Mouse (Mus musculus) cerebellum, adult 2 months (tissue): ENCODE results near the gene Tmem87b. TPM values are rescaled to one million over a fixed set of nuclear protein-coding genes. Genes with fewer than 3 reads are reported as not detected.

ENCODE experiments used
- DNase-seq, 2 experiments: peaks; one replicate each; pipeline ENCODE4 v3.0.0; 2021
- H3K27ac ChIP-seq: fragments of 200-500 bp; 2 replicates; pipeline ENCODE4 v1.5.1; 2012; ENCODE audit warnings: low read length, control low read depth, inconsistent platforms; ENCODE audit not compliant: insufficient read depth
- H3K27me3 ChIP-seq: fragments of 200-500 bp; 2 replicates; pipeline ENCODE4 v1.6.1; 2012; ENCODE audit warnings: inconsistent platforms, mild to moderate bottlenecking, low read length, moderate library complexity; ENCODE audit not compliant: control insufficient read depth, insufficient read depth
- H3K4me1 ChIP-seq: fragments of 200-500 bp; 2 replicates; pipeline ENCODE4 v1.6.1; 2011; ENCODE audit warnings: low read length; ENCODE audit not compliant: control insufficient read depth, insufficient read depth
- H3K4me3 ChIP-seq: fragments of 200-500 bp; replicated peaks from 2 replicates; pipeline ENCODE3; 2011; ENCODE audit warnings: mild to moderate bottlenecking, low read depth, low read length, control low read depth; ENCODE audit not compliant: insufficient read depth
- CTCF ChIP-seq: fragments of 200-500 bp; IDR thresholded peaks from 2 replicates; pipeline ENCODE4 v1.5.1; 2011; ENCODE audit warnings: low read depth, mild to moderate bottlenecking, control low read depth, low read length, moderate library complexity, borderline replicate concordance; ENCODE audit not compliant: insufficient read depth
- POLR2A ChIP-seq: fragments of 200-500 bp; IDR thresholded peaks from 2 replicates; pipeline ENCODE4 v1.6.1; 2011; ENCODE audit warnings: low read length, control low read depth, borderline replicate concordance; ENCODE audit not compliant: insufficient read depth
- WGBS: fragments of 180-500 bp; shearing (Covaris S2); methylation state at CpG from one replicate; pipeline ENCODE4 v1.1.7; 2018; 5-methylcytosine and 5-hydroxymethylcytosine counted together
- polyA plus RNA-seq: library from polyadenylated mRNA; depleted of rRNA; stranded (reverse); fragments of >200 nt; gene quantifications from 2 replicates; pipeline ENCODE4 v1.2.3, GENCODE M21; 2012; rRNA removed

The Tmem87b gene
- polyA plus RNA-seq: 28.0 and 28.7 TPM in 2 replicates

DNA sequence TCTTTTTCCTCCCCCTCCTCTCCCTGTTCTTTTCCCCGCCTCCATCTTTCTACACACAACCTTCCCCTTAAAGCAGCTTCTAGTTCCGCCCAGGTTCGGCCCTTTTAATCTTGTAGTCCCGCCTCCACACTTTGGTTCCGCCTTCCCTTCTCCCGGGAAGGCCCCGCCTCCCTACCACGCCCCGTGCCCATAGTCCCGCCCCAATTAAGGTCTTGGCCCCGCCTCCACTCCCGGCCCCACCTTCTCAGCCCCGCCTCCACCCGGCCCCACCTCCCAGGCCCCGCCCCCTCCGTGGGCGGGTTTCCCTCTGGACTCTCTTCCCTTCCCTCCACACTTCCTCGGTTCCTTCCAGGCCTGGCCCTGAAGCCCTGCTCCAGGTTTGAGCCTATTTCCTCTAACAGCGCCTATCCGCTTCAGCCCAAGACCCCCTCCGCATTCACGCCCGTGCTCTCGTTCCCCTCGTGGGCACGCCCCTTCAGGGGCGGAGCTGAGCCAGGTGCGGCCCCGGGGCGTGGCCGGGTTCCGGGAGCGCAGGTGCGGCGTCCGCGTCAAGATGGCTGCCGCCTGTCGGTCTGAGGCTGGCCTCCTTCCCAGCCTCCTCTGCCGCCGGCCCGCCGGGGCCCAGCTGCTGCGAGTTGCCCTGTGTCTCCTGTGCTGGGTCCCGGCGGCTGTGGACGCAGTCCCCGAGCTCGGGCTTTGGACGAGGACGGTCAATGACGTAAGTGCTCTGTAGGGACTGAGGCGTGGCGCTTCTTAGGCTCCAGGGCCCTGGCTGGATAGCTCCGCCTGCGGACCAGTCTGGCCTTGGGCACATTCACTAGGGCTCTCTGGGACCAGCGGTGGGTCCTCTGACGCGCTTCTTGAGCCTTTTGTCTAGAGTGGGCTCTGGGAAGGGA, at the start of gene Tmem87b:
Gene Tmem87b (plus strand): TSS at position 333 of the 896 bp plus-strand sequence.
- Histone ChIP-seq H3K4me3 (peak within 1 kb of the TSS; percentile 88), H3K4me1 (peaks cover 15% of the 10 kb centered on the region), H3K27ac (peak within 1 kb of the TSS; percentile 95), H3K27me3 (no peaks in the 10 kb centered on the region)
- WGBS: under 1% methylated on average over 59 of the region's 59 CpGs
- TF ChIP-seq POLR2A (peak; percentile 83), CTCF (no peak)
- DNase-seq: peak; percentile 95 to 99

DNA sequence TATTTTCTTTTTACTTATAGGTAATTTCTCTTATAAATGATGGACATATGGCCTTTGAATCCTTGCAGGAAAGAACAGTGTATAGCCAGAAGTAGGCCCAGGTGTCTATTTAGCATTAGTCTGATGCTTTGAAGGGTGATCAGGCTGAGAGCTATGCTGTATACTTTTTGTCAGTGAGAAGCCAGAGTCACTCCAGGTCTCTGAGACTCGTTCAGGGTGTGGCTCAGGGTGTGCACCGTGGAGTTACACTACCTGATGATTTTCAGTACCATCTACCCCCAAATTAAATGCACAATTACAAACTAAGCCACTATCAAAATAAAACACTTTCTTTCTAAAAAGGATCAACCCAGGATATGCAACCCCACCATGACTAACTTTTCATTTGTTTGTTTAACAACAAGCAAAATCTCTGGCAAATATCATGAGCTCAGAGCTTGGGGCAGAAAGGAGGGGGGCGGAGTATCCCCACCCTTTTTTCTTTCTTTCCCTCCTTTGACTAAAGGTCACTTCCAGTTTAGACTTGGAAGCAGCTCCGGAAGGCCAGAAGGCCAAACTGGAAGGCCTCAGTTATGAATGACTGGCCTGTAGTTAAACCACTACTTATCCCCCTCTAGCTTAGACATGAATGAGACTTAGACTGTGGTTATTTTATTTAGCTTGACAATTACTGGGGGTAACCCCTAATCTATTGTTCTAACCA, 49.2 kb upstream of the Tmem87b start:
- TF ChIP-seq CTCF: no peak
- TF ChIP-seq POLR2A: no peak
- 83% methylated on average over 4 of the region's 4 CpGs for WGBS
- no peak overlapping the region for H3K27ac ChIP-seq
- no peak for DNase-seq
- no peaks in the 10 kb centered on the region for H3K27me3 ChIP-seq
- no peak overlapping the region for H3K4me3 ChIP-seq
- H3K4me1 ChIP-seq: no peaks in the 10 kb centered on the region

DNA sequence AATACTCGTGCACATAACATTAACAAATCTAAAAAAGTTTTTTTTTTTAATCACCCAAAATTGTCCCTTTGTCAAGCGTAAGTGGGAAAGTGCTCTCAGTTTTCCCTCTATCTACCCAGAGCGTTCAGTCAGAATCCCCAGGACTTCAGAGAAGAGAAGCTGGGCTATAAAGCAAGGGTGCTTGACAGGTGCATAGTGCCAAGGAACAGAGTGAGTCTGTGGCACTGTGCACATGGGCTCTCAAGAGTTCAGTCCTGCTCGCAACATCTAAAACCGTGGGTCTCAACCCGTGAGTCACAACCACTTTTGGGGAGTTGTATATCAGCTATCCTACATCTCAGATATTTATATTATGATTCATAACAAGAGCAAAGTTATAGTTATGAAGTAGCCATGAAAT, 47.4 kb upstream of the Tmem87b start:
- WGBS: 92% methylated on average over 6 of the region's 6 CpGs
- DNase-seq: no peak
- no peak for TF ChIP-seq POLR2A
- H3K27me3 ChIP-seq: no peaks in the 10 kb centered on the region
- no peak overlapping the region for H3K27ac ChIP-seq
- no peaks in the 10 kb centered on the region for H3K4me1 ChIP-seq
- H3K4me3 ChIP-seq: no peak overlapping the region

DNA sequence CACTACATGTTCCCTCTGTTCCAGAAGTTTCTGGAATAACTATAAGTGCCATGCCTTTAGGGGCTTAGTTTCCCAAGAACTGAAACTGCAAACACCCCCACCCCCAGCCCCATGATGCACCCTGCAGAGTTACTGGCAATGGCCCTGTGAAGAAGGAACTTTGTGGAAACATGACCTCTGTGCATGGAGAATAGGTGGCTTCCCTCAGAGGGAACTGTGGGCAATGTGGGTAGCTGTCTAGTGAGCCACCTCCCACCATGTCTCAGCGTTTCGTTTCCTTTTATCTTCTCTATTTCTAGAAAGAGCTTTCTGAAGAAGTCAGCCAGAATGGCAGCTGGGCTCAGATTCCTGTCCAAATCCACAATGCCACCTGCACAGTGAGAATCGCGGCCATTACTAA, 46.9 kb upstream of the Tmem87b start:
- no peak for DNase-seq
- H3K4me1 ChIP-seq: no peaks in the 10 kb centered on the region
- H3K4me3 ChIP-seq: no peak overlapping the region
- 7% methylated on average over 4 of the region's 4 CpGs for WGBS
- H3K27ac ChIP-seq: no peak overlapping the region
- TF ChIP-seq POLR2A: no peak
- TF ChIP-seq CTCF: no peak
- H3K27me3 ChIP-seq: no peaks in the 10 kb centered on the region

DNA sequence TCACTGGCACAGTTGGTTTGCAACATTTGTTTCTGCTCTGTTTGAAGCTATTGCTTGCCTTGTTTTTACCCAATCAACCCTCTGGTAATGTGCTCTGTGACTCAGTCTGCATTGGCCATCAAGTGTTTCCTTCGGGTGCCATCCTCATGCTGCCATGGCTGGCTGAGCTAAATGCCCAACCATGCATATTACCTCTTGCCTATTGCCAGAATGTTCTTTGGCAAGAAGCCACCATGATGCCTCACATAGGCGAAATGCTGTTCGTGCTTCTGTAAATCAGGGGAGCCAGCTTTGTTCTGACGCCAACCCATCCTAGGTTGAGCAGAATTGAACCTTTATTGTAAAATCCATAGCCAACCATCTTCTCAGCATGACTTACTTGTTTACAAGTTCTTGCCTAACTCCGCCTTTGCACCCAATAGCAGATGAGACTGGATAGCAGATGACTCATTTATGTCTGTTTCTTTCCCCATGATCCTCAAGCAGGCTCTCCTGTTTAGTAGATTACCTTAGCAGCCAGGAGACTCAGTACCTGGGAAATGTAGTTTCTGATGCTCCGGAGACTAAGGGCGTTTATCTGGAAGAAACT, 46.1 kb upstream of the Tmem87b start:
- no peak for TF ChIP-seq CTCF
- no peak for TF ChIP-seq POLR2A
- 29% methylated on average over 7 of the region's 7 CpGs for WGBS

DNA sequence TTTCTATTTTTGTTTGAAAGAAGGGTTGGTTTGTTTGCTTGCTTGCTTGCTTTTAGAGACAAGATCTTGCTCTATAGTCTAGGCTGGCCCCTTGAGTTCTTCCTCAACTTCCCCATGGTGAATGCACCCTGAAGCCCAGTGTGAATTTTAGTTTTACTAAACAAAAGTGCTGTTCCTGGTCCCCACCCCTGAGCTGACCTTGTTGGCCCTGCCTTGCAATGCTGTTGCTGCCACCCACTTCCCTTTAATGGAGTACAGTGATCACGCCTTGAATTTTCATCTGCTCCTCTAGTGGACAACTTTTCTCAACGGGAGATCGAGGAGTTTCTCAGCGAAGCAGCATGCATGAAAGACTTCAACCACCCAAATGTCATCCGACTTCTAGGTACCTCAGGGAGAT, 35.7 kb upstream of the Tmem87b start:
- Histone ChIP-seq H3K27me3 (no peaks in the 10 kb centered on the region), H3K4me1 (no peaks in the 10 kb centered on the region), H3K27ac (no peak overlapping the region), H3K4me3 (no peak overlapping the region)
- whole genome bisulfite sequencing: 85% methylated on average over 5 of the region's 5 CpGs
- TF ChIP-seq POLR2A (no peak), CTCF (no peak)
- no peak for DNase-seq

More for the DNA sequence above, 46.1 kb upstream of the Tmem87b start:
- DNase-seq: peak in 1 of 2 experiments; percentile 6
- H3K4me3 ChIP-seq: no peak overlapping the region
- no peak overlapping the region for H3K27ac ChIP-seq
- no peaks in the 10 kb centered on the region for H3K4me1 ChIP-seq
- no peaks in the 10 kb centered on the region for H3K27me3 ChIP-seq

DNA sequence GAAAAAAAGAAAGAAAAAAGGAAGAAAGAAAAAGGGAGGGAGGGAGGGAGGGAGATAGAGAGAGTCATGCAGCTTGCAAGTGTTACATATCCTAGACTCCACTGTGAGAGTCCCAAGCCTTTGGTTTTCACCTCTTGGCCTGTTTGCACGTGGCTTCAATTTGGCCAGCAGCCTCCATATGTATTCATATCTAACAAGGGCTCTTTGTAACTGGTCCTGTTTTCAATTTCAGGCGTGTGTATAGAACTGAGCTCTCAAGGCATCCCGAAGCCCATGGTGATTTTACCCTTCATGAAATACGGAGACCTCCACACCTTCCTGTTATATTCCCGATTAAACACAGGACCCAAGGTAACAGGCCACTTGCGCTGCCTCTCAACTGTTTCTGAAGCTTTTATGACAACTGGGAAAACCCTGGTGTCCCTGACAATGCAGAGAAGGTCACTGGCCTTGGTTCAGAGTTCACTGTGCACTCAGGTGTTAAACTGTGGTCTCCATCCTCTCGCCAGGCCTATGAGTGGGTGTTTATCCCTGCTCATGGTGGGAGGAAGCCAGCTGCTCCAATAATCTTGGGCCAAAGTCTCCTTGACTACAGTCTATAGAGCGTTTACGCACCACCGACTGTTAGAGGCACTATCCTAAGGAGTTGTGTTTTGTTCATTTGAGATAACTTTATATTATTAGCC, 34.1 kb upstream of the Tmem87b start:
- 67% methylated on average over 10 of the region's 10 CpGs for WGBS
- DNase-seq: no peak
- no peaks in the 10 kb centered on the region for H3K4me1 ChIP-seq
- TF ChIP-seq POLR2A: no peak
- TF ChIP-seq CTCF: no peak
- no peaks in the 10 kb centered on the region for H3K27me3 ChIP-seq
- no peak overlapping the region for H3K4me3 ChIP-seq
- H3K27ac ChIP-seq: no peak overlapping the region
